Mouse (Mus musculus): Measurements from ENCODE around the gene Gm45716. TPM values are rescaled to one million over a fixed set of nuclear protein-coding genes. Genes with fewer than 3 reads are reported as not detected.

Gene Gm45716
- polyA plus RNA-seq, 1 experiment from 2014 or later: 21.4 TPM

GRCm38 (mm10) chr11:90227000-90227922 is 39.8 kb downstream of the Gm45716 start:
- no peaks in the 10 kb centered on the region for H3K9me3 ChIP-seq (replicated peaks; ENCODE audit: control insufficient read depth, low read length)
- no peaks in the 10 kb centered on the region for H3K36me3 ChIP-seq (ENCODE audit: control insufficient read depth, insufficient read depth, low read length)
- H3K4me2 ChIP-seq (ENCODE audit: low read length): no peak overlapping the region
- ATAC-seq: peak; percentile 75
- H3K4me1 ChIP-seq (ENCODE audit: control insufficient read depth, insufficient read depth, low read length): no peaks in the 10 kb centered on the region
- DNase-seq (ENCODE audit: low spot score): peak; percentile 55
- no peak overlapping the region for H3K4me3 ChIP-seq (ENCODE audit: low read depth, low read length)
- WGBS: 19% methylated on average over 12 of the region's 12 CpGs
- H3K9ac ChIP-seq (ENCODE audit: low read length): no peak overlapping the region
- no peak overlapping the region for H3K27ac ChIP-seq (ENCODE audit: low read depth, low read length)
- no peaks in the 10 kb centered on the region for H3K27me3 ChIP-seq (replicated peaks; ENCODE audit: control insufficient read depth, insufficient read depth, low read length)

GRCm38 (mm10) chr11:90228251-90228949 is 40.9 kb downstream of the Gm45716 start:
- 87% methylated on average over 9 of the region's 9 CpGs for WGBS
- Histone ChIP-seq H3K4me3 (ENCODE audit: low read depth, low read length) (no peak overlapping the region), H3K9me3 (replicated peaks; ENCODE audit: control insufficient read depth, low read length) (no peaks in the 10 kb centered on the region)

GRCm38 (mm10) chr11:90229800-90230199 is 42.3 kb downstream of the Gm45716 start:
- Histone ChIP-seq H3K27me3 (replicated peaks; ENCODE audit: control insufficient read depth, insufficient read depth, low read length) (no peaks in the 10 kb centered on the region), H3K4me1 (ENCODE audit: control insufficient read depth, insufficient read depth, low read length) (no peaks in the 10 kb centered on the region), H3K36me3 (ENCODE audit: control insufficient read depth, insufficient read depth, low read length) (no peaks in the 10 kb centered on the region), H3K9me3 (replicated peaks; ENCODE audit: control insufficient read depth, low read length) (no peaks in the 10 kb centered on the region), H3K4me3 (ENCODE audit: low read depth, low read length) (no peak overlapping the region), H3K27ac (ENCODE audit: low read depth, low read length) (no peak overlapping the region), H3K4me2 (ENCODE audit: low read length) (no peak overlapping the region), H3K9ac (ENCODE audit: low read length) (no peak overlapping the region)
- ATAC-seq: no peak
- DNase-seq (ENCODE audit: low spot score): no peak

More at GRCm38 (mm10) chr11:90228251-90228949, 40.9 kb downstream of the Gm45716 start:
- H3K4me2 ChIP-seq (ENCODE audit: low read length): no peak overlapping the region
- DNase-seq (ENCODE audit: low spot score): no peak
- no peaks in the 10 kb centered on the region for H3K4me1 ChIP-seq (ENCODE audit: control insufficient read depth, insufficient read depth, low read length)
- H3K27ac ChIP-seq (ENCODE audit: low read depth, low read length): no peak overlapping the region
- no peaks in the 10 kb centered on the region for H3K27me3 ChIP-seq (replicated peaks; ENCODE audit: control insufficient read depth, insufficient read depth, low read length)
- no peak overlapping the region for H3K9ac ChIP-seq (ENCODE audit: low read length)
- H3K36me3 ChIP-seq (ENCODE audit: control insufficient read depth, insufficient read depth, low read length): no peaks in the 10 kb centered on the region
- ATAC-seq: no peak

- Histone ChIP-seq H3K4me3 (ENCODE audit: low read depth, low read length) (no peak overlapping the region), H3K4me1 (ENCODE audit: control insufficient read depth, insufficient read depth, low read length) (no peaks in the 10 kb centered on the region), H3K4me2 (ENCODE audit: low read length) (no peak overlapping the region), H3K27me3 (replicated peaks; ENCODE audit: control insufficient read depth, insufficient read depth, low read length) (no peaks in the 10 kb centered on the region), H3K9me3 (replicated peaks; ENCODE audit: control insufficient read depth, low read length) (no peaks in the 10 kb centered on the region), H3K27ac (ENCODE audit: low read depth, low read length) (no peak overlapping the region), H3K9ac (ENCODE audit: low read length) (no peak overlapping the region), H3K36me3 (ENCODE audit: control insufficient read depth, insufficient read depth, low read length) (no peaks in the 10 kb centered on the region)
- ATAC-seq (no peak), DNase-seq (ENCODE audit: low spot score) (no peak)
- 53% methylated on average over 2 of the region's 2 CpGs for WGBS
Measured at GRCm38 (mm10) chr11:90230671-90231070, 43.2 kb downstream of the Gm45716 start.

- H3K4me2 ChIP-seq (ENCODE audit: low read length): no peak overlapping the region
- ATAC-seq: no peak
- H3K9me3 ChIP-seq (replicated peaks; ENCODE audit: control insufficient read depth, low read length): no peaks in the 10 kb centered on the region
- 74% methylated on average over 2 of the region's 2 CpGs for WGBS
- no peak overlapping the region for H3K9ac ChIP-seq (ENCODE audit: low read length)
- no peak overlapping the region for H3K27ac ChIP-seq (ENCODE audit: low read depth, low read length)
- H3K4me3 ChIP-seq (ENCODE audit: low read depth, low read length): no peak overlapping the region
- H3K27me3 ChIP-seq (replicated peaks; ENCODE audit: control insufficient read depth, insufficient read depth, low read length): no peaks in the 10 kb centered on the region
- H3K4me1 ChIP-seq (ENCODE audit: control insufficient read depth, insufficient read depth, low read length): no peaks in the 10 kb centered on the region
- no peaks in the 10 kb centered on the region for H3K36me3 ChIP-seq (ENCODE audit: control insufficient read depth, insufficient read depth, low read length)
- no peak for DNase-seq (ENCODE audit: low spot score)
Measured at GRCm38 (mm10) chr11:90231631-90232030, 44.1 kb downstream of the Gm45716 start.

- DNase-seq (ENCODE audit: low spot score): peak; percentile 53
- no peaks in the 10 kb centered on the region for H3K4me1 ChIP-seq (ENCODE audit: control insufficient read depth, insufficient read depth, low read length)
- no peak overlapping the region for H3K27ac ChIP-seq (ENCODE audit: low read depth, low read length)
- no peaks in the 10 kb centered on the region for H3K27me3 ChIP-seq (replicated peaks; ENCODE audit: control insufficient read depth, insufficient read depth, low read length)
- ATAC-seq: peak; percentile 40; the same call in 1 of the 2 replicates
- H3K9me3 ChIP-seq (replicated peaks; ENCODE audit: control insufficient read depth, low read length): no peaks in the 10 kb centered on the region
- no peaks in the 10 kb centered on the region for H3K36me3 ChIP-seq (ENCODE audit: control insufficient read depth, insufficient read depth, low read length)
- WGBS: 54% methylated on average over 4 of the region's 4 CpGs
- no peak overlapping the region for H3K9ac ChIP-seq (ENCODE audit: low read length)
- H3K4me3 ChIP-seq (ENCODE audit: low read depth, low read length): no peak overlapping the region
- no peak overlapping the region for H3K4me2 ChIP-seq (ENCODE audit: low read length)
Measured at GRCm38 (mm10) chr11:90232685-90233084, 45.2 kb downstream of the Gm45716 start.

GRCm38 (mm10) chr11:90235221-90235620 is 47.7 kb downstream of the Gm45716 start:
- DNase-seq (ENCODE audit: low spot score) (no peak), ATAC-seq (no peak)
- no peak overlapping the region for H3K9ac ChIP-seq (ENCODE audit: low read length)
- 82% methylated on average over 5 of the region's 5 CpGs for WGBS
- no peak overlapping the region for H3K27ac ChIP-seq (ENCODE audit: low read depth, low read length)
- H3K4me2 ChIP-seq (ENCODE audit: low read length): no peak overlapping the region
- H3K36me3 ChIP-seq (ENCODE audit: control insufficient read depth, insufficient read depth, low read length): no peaks in the 10 kb centered on the region
- no peak overlapping the region for H3K4me3 ChIP-seq (ENCODE audit: low read depth, low read length)
- H3K4me1 ChIP-seq (ENCODE audit: control insufficient read depth, insufficient read depth, low read length): no peaks in the 10 kb centered on the region
- no peaks in the 10 kb centered on the region for H3K27me3 ChIP-seq (replicated peaks; ENCODE audit: control insufficient read depth, insufficient read depth, low read length)
- no peaks in the 10 kb centered on the region for H3K9me3 ChIP-seq (replicated peaks; ENCODE audit: control insufficient read depth, low read length)

- no peak overlapping the region for H3K9ac ChIP-seq (ENCODE audit: low read length)
- ATAC-seq (no peak), DNase-seq (ENCODE audit: low spot score) (no peak)
- no peaks in the 10 kb centered on the region for H3K36me3 ChIP-seq (ENCODE audit: control insufficient read depth, insufficient read depth, low read length)
- no peak overlapping the region for H3K4me3 ChIP-seq (ENCODE audit: low read depth, low read length)
- H3K4me1 ChIP-seq (ENCODE audit: control insufficient read depth, insufficient read depth, low read length): no peaks in the 10 kb centered on the region
- 77% methylated on average over 5 of the region's 5 CpGs for WGBS
- H3K27ac ChIP-seq (ENCODE audit: low read depth, low read length): no peak overlapping the region
- H3K9me3 ChIP-seq (replicated peaks; ENCODE audit: control insufficient read depth, low read length): no peaks in the 10 kb centered on the region
- H3K27me3 ChIP-seq (replicated peaks; ENCODE audit: control insufficient read depth, insufficient read depth, low read length): no peaks in the 10 kb centered on the region
- H3K4me2 ChIP-seq (ENCODE audit: low read length): no peak overlapping the region
Measured at GRCm38 (mm10) chr11:90237616-90238015, 50.1 kb downstream of the Gm45716 start.

- no peak for ATAC-seq
- Histone ChIP-seq H3K4me1 (ENCODE audit: control insufficient read depth, insufficient read depth, low read length) (no peaks in the 10 kb centered on the region), H3K9me3 (replicated peaks; ENCODE audit: control insufficient read depth, low read length) (no peaks in the 10 kb centered on the region), H3K27me3 (replicated peaks; ENCODE audit: control insufficient read depth, insufficient read depth, low read length) (no peaks in the 10 kb centered on the region), H3K4me3 (ENCODE audit: low read depth, low read length) (no peak overlapping the region), H3K27ac (ENCODE audit: low read depth, low read length) (no peak overlapping the region), H3K9ac (ENCODE audit: low read length) (no peak overlapping the region), H3K4me2 (ENCODE audit: low read length) (no peak overlapping the region), H3K36me3 (ENCODE audit: control insufficient read depth, insufficient read depth, low read length) (no peaks in the 10 kb centered on the region)
- no peak for DNase-seq (ENCODE audit: low spot score)
- 17% methylated on average over 2 of the region's 2 CpGs for WGBS
Measured at GRCm38 (mm10) chr11:90238657-90239056, 51.2 kb downstream of the Gm45716 start.

Measured in forebrain, embryonic 14.5 days (tissue).